Mouse (Mus musculus) neural tube, embryonic 10.5 days (tissue): ENCODE data around the gene Gm13290.
"Not testable (repeated sequence)": the region's sequence is repeated elsewhere in the genome, so short reads cannot be mapped to it uniquely, and the experiment has no call there.

Experiments used
- DNase-seq: peaks from one replicate; pipeline ENCODE4 v3.0.0-alpha.2; 2017; ENCODE audit warnings: low spot score; ENCODE audit errors: extremely low spot score

The Gm13290 gene

GRCm38 (mm10) chr4:88773534-88773933 lies at the start of gene Gm13290:
Gene Gm13290 (plus strand): TSS chr4:88773834.
- not testable (repeated sequence) for DNase-seq

- no peak for DNase-seq
Observed at GRCm38 (mm10) chr4:88726727-88727126, 46.9 kb upstream of the Gm13290 start.

DNA sequence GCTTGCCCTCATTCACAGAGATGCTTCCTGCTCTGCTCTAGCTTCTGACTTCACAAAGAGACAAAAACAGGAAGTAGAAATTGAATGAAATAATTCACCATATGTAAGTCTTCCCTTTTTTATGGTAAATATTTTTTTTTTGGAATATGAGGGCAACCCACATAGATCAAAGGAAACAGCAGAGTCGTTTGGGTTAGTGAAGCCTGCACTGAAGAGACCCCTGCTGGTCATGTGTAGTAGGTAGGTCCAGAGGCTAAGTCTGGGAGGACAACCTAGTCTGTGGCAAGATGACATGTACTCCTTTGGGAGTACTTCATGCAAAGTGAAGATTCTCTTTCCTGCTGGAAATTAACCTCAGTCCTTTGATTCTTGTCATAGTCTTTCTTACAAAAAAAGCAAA lies 46.3 kb upstream of the Gm13290 start:
- DNase-seq, result no peak

DNA sequence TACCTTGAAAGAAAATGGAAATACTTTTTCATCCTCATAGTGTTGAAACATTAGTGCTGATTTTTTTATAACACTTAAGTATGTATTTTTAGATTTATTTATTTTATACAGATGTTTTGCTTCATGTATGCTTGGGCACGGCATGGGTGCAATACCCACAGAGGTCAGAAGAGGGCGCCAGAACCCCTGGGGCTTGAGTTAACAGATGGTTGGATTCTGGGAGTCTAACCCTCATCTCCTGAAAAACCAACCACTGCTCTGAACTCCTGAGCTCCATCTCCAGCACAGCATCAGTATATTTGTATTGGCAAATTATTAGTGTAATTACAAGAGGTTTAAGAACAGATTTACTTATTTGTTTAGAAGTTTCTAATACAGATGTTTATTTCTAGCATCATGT lies 35.2 kb upstream of the Gm13290 start:
- DNase-seq, result peak; percentile 83

DNA sequence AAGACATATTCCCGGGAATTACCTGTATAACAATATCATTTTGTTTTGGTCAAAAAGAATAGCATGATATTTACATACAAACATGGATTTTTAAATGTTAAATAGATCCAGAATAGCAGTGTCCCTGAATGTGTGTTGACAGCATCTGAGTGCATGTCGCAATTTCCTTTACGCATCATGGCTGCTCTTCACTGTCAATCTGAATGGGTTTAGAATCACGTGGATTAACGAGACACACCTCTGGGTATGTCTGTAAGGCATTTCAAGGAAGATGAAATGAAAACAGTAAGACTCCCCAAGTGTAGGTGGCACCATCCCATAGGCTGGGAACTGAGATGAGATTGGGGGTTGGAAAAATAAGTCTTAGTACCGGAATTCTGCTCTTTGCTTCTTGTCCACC lies 34.6 kb upstream of the Gm13290 start:
- DNase-seq, result no peak

- no peak for DNase-seq
Observed at GRCm38 (mm10) chr4:88741426-88741825, 32.2 kb upstream of the Gm13290 start.

DNA sequence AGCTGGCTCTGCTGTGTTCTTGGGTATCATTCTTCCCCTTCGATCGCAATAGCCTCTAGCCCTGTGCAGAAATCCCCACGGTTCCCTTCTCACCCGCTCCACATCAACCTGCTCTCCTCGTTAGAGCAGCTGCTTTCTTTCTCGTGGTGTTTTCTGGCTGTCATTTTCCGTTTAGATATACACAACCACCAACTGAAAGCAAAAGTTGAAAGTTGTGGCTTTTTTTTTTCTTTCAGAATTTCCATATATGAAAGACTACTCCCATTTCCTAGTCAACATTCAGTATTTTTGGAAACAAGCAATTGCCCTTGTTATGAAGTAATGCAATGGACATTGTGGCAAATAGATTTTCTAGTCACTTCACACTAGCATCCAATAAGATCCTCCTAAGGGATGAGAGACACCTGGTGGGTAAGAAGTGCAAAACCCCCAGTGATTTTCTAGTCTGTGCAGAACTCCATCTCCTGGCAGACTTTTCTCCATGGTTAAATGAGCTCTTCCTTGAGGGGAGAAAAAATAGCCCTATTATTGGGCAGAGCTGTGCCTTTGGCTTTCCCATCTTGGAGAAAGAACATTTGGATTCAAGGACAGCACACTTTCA lies 30.8 kb upstream of the Gm13290 start:
- DNase-seq, result no peak

GRCm38 (mm10) chr4:88744207-88744606 lies 29.4 kb upstream of the Gm13290 start:
- no peak for DNase-seq

DNA sequence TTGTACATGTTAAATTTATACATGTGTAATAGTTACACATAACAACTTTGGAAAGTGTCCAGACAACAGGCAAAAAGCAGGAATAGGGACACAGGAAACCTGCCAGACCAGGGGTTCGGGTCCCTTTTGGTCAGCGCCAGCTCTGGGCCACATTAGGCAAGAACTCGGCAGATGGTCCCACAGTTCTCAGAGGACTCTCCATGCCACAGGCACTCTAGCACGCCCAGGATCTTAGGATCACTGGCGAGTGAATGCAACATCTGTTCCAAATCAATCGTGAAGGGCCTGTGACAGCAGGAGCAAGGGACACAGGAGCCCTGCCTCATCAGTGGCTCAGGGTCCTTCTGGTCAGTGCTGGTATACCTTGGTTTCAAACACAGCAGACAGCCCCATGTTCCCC lies 23.7 kb upstream of the Gm13290 start:
- DNase-seq, result no peak

DNA sequence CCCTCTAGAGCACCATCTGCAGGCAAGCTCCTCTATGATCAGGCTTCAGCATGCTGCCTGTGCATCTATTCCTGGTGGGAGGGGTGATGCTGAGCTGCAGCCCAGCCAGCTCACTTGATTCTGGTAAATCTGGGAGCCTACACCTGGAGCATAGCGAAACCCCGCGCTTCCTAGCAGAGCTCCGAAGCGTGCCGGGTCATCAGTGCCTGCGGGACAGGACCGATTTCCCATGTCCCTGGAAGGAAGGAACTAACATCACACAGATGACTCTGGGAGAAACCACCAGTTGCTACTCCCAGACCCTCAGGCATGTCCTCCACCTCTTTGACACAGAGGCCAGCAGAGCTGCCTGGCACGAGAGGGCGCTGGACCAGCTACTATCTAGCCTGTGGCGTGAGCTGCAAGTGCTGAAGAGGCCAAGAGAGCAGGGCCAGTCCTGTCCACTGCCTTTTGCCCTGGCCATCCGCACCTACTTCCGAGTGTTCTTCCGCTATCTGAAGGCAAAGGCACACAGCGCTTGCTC lies 18.8 kb upstream of the Gm13290 start, which contains the start of gene Gm13271:
TSS of gene Gm13271 (plus strand) at position 51 of the 523 bp plus-strand sequence.
- DNase-seq, result not testable (repeated sequence)

DNA sequence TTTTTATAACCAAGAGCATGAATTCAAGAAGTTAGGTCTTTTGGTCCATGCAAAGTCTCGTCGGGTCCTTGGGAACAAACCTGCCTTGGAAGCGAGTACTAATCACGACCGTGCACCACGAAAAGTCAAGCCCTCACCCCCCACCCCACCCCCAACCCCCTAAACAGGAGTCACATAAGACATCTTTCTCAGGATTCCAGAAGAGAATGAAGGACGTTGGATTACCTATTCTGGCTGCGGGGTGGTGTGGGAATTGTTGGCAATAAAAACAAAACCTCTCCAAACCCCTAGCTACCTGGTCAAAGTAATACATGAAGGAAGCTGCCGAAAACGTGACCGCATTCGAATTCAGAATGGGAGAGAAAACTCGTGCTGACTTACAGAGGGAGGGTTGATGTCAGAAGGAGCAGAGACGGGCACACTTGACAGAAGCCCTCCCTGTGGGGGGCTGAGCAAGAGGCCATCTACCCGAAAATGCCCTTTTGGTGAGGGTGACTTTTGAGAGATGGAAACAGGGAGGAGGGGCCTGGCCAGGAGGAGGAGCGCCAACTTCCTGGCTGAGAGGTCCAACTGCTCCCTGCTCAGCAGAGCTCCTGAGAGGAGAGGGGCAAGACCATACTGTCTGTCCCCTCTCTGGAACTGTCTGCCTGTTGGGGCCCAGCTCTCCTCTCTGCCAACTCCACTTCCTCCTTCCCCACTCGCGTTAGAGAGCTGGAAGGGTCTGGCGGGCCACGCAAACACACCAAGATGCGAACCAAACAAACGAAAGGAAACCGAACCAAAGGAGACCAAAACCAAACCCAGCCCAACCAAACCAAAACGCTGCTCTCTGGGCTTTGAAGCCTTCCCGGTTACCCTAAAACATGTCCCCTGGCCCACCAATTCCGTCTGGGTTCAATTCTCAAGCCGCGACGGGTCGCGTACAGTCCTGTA lies 16.8 kb upstream of the Gm13290 start:
- DNase-seq, result peak; percentile 65

DNA sequence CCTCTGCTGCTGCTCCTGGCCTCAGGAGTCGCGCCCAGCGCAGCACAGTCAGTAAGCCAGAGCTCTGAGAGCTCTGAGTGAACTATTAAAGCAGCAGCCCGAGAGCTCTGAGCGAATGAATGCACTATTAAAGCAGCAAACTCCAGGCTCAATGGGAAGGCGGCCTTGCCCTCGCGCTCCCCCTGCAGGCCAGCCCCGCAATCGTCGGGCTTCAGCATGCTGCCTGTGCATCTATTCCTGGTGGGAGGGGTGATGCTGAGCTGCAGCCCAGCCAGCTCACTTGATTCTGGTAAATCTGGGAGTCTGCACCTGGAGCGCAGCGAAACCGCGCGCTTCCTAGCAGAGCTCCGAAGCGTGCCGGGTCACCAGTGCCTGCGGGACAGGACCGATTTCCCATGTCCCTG lies 16.0 kb upstream of the Gm13290 start:
- DNase-seq, result peak; percentile 83

DNA sequence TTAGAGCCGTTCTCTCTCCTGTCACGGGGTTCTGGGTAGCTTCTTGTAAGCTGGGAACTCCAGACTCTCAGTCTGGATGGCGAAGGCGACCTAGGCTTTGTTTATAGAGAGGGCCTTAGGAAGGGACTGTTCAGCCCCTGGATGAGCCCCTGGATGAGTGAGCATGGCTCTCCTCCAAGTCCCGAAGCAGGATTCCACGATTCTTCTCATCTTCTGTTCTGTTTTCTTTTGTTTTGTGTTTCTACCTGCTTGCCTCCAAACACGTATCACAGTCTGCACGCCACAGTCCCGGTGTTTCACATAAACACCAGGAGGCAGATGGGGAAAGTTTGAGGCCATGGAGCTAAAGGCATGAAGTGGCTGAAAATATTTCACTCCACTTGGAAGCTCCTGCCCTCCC lies 14.9 kb upstream of the Gm13290 start:
- DNase-seq, result not testable (repeated sequence)

- DNase-seq, result not testable (repeated sequence)
Observed at GRCm38 (mm10) chr4:88759610-88760268, 13.9 kb upstream of the Gm13290 start, which contains the start of gene Gm13283. Gene Gm13283 (plus strand): TSS chr4:88760119.

GRCm38 (mm10) chr4:88760431-88760830 lies 13.2 kb upstream of the Gm13290 start:
- DNase-seq, result peak; percentile 57

DNA sequence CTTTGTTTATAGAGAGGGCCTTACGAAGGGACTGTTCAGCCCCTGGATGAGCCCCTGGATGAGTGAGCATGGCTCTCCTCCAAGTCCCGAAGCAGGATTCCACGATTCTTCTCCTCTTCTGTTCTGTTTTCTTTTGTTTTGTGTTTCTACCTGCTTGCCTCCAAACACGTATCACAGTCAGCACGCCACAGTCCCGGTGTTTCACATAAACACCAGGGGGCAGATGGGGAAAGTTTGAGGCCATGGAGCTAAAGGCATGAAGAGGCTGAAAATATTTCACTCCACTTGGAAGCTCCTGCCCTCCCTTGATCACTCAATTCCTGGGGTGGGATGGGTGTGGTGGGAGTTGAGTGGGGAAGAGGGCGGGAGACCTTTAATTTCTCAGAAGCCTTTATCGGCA lies 11.9 kb upstream of the Gm13290 start:
- not testable (repeated sequence) for DNase-seq

- not testable (repeated sequence) for DNase-seq
Observed at GRCm38 (mm10) chr4:88762341-88762740, 11.3 kb upstream of the Gm13290 start.

DNA sequence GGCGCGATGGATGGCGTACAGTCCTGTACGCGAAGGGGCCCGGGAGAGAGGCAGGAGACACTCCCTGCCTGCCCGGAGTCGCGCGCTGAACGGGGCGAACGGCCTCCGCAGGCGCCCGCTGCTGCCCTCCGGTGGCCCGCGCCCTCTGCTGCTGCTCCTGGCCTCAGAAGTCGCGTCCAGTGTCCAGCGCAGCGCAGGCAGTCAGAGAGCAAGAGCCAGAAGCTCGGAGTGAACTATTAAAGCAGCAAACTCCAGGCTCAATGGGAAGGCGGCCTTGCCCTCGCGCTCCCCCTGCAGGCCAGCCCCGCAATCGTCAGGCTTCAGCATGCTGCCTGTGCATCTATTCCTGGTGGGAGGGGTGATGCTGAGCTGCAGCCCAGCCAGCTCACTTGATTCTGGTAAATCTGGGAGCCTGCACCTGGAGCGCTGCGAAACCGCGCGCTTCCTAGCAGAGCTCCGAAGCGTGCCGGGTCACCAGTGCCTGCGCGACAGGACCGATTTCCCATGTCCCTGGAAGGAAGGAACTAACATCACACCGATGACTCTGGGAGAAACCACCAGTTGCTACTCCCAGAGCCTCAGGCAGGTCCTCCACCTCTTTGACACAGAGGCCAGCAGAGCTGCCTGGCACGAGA lies 10.1 kb upstream of the Gm13290 start:
- DNase-seq, result peak; percentile 63

DNA sequence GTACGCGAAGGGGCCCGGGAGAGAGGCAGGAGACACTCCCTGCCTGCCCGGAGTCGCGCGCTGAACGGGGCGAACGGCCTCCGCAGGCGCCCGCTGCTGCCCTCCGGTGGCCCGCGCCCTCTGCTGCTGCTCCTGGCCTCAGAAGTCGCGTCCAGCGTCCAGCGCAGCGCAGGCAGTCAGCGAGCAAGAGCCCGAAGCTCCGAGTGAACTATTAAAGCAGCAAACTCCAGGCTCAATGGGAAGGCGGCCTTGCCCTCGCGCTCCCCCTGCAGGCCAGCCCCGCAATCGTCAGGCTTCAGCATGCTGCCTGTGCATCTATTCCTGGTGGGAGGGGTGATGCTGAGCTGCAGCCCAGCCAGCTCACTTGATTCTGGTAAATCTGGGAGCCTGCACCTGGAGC lies 3.0 kb downstream of the Gm13290 start, which contains the start of gene Gm13289:
TSS of gene Gm13289 (plus strand) at position 301 of the 400 bp plus-strand sequence.
- DNase-seq, result not testable (repeated sequence)

DNA sequence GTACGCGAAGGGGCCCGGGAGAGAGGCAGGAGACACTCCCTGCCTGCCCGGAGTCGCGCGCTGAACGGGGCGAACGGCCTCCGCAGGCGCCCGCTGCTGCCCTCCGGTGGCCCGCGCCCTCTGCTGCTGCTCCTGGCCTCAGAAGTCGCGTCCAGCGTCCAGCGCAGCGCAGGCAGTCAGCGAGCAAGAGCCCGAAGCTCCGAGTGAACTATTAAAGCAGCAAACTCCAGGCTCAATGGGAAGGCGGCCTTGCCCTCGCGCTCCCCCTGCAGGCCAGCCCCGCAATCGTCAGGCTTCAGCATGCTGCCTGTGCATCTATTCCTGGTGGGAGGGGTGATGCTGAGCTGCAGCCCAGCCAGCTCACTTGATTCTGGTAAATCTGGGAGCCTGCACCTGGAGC lies 5.9 kb downstream of the Gm13290 start, which contains the start of gene Gm13272:
TSS of gene Gm13272 (plus strand) at position 301 of the 400 bp plus-strand sequence.
- DNase-seq, result not testable (repeated sequence)

GRCm38 (mm10) chr4:88780320-88780719 lies 6.7 kb downstream of the Gm13290 start:
- not testable (repeated sequence) for DNase-seq
